Mouse (Mus musculus) CH12.LX (cell line): ENCODE results near the gene Tbc1d25. TPM values are rescaled to one million over a fixed set of nuclear protein-coding genes. Genes with fewer than 3 reads are reported as not detected.

Source experiments
- DNase-seq: peaks from one replicate; pipeline ENCODE4 v3.0.0-alpha.2; 2013; ENCODE audit errors: extremely low read depth
- H3K27ac ChIP-seq: 2 replicates; pipeline ENCODE4 v1.5.1; 2012; ENCODE audit warnings: low read depth, mild to moderate bottlenecking, control low read depth, moderate library complexity; ENCODE audit not compliant: insufficient read depth
- H3K27me3 ChIP-seq: replicated peaks from 2 replicates; pipeline ENCODE3; 2012; ENCODE audit warnings: inconsistent platforms
- H3K36me3 ChIP-seq, 2 experiments: replicated peaks in 1 of 2; 2 replicates each; pipeline versions ENCODE3 to v1.6.1; 2012; ENCODE audit warnings: inconsistent platforms in 1 of 2, low read length in 1 of 2, mild to moderate bottlenecking in 1 of 2, mixed read lengths in 1 of 2, moderate library complexity in 1 of 2; ENCODE audit not compliant: control insufficient read depth in 1 of 2, insufficient read depth in 1 of 2
- H3K4me1 ChIP-seq, 2 experiments: 2 replicates each; pipeline ENCODE4 v1.6.1; 2012; ENCODE audit warnings: inconsistent platforms in 1 of 2, moderate library complexity in 1 of 2; ENCODE audit not compliant: insufficient read depth in 2 of 2, control insufficient read depth in 1 of 2
- H3K4me2 ChIP-seq: 2 replicates; pipeline ENCODE4 v1.6.1; 2012; ENCODE audit warnings: low read depth, mild to moderate bottlenecking, control low read depth; ENCODE audit not compliant: poor library complexity, insufficient read depth, severe bottlenecking
- H3K4me3 ChIP-seq, 3 experiments: fragments of 150-350 bp in 1 of 3; sonication (generic) in 1 of 3; replicated peaks in 1 of 3; 2 replicates each; pipeline versions ENCODE3 to v1.5.1; 2011 to 2012; ENCODE audit warnings: low read depth in 2 of 3, low read length in 2 of 3, mild to moderate bottlenecking in 2 of 3, moderate library complexity in 2 of 3, control low read depth in 1 of 3, improper control_type of control experiment in 1 of 3, inconsistent platforms in 1 of 3, mixed read lengths in 1 of 3; ENCODE audit not compliant: poor library complexity in 1 of 3
- H3K79me2 ChIP-seq: replicated peaks from 2 replicates; pipeline ENCODE4 v1.6.1; 2012; ENCODE audit warnings: mild to moderate bottlenecking, moderate library complexity; ENCODE audit not compliant: control insufficient read depth, poor library complexity, insufficient read depth, severe bottlenecking; ENCODE audit errors: extremely low read depth
- H3K9ac ChIP-seq: 2 replicates; pipeline ENCODE4 v1.6.1; 2012; ENCODE audit warnings: low read depth, mild to moderate bottlenecking, control low read depth, moderate library complexity; ENCODE audit not compliant: insufficient read depth
- H3K9me3 ChIP-seq: replicated peaks from 2 replicates; pipeline ENCODE3; 2012; ENCODE audit warnings: low read length, inconsistent platforms, mixed read lengths
- CHD1 ChIP-seq: IDR thresholded peaks from 2 replicates; pipeline ENCODE4 v1.6.1; 2012; ENCODE audit warnings: low read depth, low read length, improper control_type of control experiment, inconsistent platforms
- E2F4 ChIP-seq: IDR thresholded peaks from 2 replicates; pipeline ENCODE4 v1.6.1; 2011; ENCODE audit warnings: low read depth, low read length, improper control_type of control experiment; ENCODE audit not compliant: insufficient replicate concordance
- ELF1 ChIP-seq: IDR thresholded peaks from 2 replicates; pipeline ENCODE4 v1.6.1; 2014; ENCODE audit warnings: low read depth, mild to moderate bottlenecking, inconsistent platforms, low read length, improper control_type of control experiment
- ETS1 ChIP-seq: conservative IDR thresholded peaks from 2 replicates; pipeline ENCODE4 v1.6.1; 2012; ENCODE audit warnings: low read depth, mild to moderate bottlenecking, inconsistent platforms, low read length, improper control_type of control experiment, moderate library complexity
- HCFC1 ChIP-seq: IDR thresholded peaks from 2 replicates; pipeline ENCODE4 v1.6.1; 2012; ENCODE audit warnings: low read depth, mild to moderate bottlenecking, inconsistent platforms, low read length, improper control_type of control experiment
- JUND ChIP-seq: conservative IDR thresholded peaks from 2 replicates; pipeline ENCODE4 v1.6.1; 2011; ENCODE audit warnings: low read depth, low read length, improper control_type of control experiment
- MAFK ChIP-seq: IDR thresholded peaks from 2 replicates; pipeline ENCODE4 v1.6.1; 2011; ENCODE audit warnings: low read length, improper control_type of control experiment; ENCODE audit not compliant: insufficient replicate concordance
- MAX ChIP-seq: IDR thresholded peaks from 2 replicates; pipeline ENCODE4 v1.6.1; 2011; ENCODE audit warnings: low read length, improper control_type of control experiment
- MAZ ChIP-seq: IDR thresholded peaks from 2 replicates; pipeline ENCODE4 v1.6.1; 2012; ENCODE audit warnings: low read depth, mild to moderate bottlenecking, inconsistent platforms, low read length, improper control_type of control experiment, moderate library complexity
- MEF2A ChIP-seq: IDR thresholded peaks from 2 replicates; pipeline ENCODE4 v1.6.1; 2014; ENCODE audit warnings: low read depth, mild to moderate bottlenecking, inconsistent platforms, low read length, improper control_type of control experiment, borderline replicate concordance
- POLR2A ChIP-seq: IDR thresholded peaks from 2 replicates; pipeline ENCODE4 v1.6.1; 2011; ENCODE audit warnings: low read depth, mild to moderate bottlenecking, improper control_type of control experiment, low read length
- POLR2AphosphoS2 ChIP-seq: IDR thresholded peaks from 2 replicates; pipeline ENCODE4 v1.6.1; 2011; ENCODE audit warnings: low read depth, low read length, improper control_type of control experiment
- RAD21 ChIP-seq: IDR thresholded peaks from 2 replicates; pipeline ENCODE4 v1.6.1; 2011; ENCODE audit warnings: low read depth, mild to moderate bottlenecking, low read length, improper control_type of control experiment, moderate library complexity
- RCOR1 ChIP-seq: conservative IDR thresholded peaks from 2 replicates; pipeline ENCODE4 v1.6.1; 2012; ENCODE audit warnings: low read depth, mild to moderate bottlenecking, inconsistent platforms, low read length, improper control_type of control experiment
- SIN3A ChIP-seq: IDR thresholded peaks from 2 replicates; pipeline ENCODE4 v1.6.1; 2012; ENCODE audit warnings: low read length, improper control_type of control experiment, inconsistent platforms
- SMC3 ChIP-seq: IDR thresholded peaks from 2 replicates; pipeline ENCODE4 v1.6.1; 2011; ENCODE audit warnings: low read depth, low read length, improper control_type of control experiment
- TBP ChIP-seq: conservative IDR thresholded peaks from 2 replicates; pipeline ENCODE4 v1.6.1; 2011; ENCODE audit warnings: low read depth, low read length, improper control_type of control experiment
- UBTF ChIP-seq: IDR thresholded peaks from 2 replicates; pipeline ENCODE4 v1.6.1; 2012; ENCODE audit warnings: low read depth, mild to moderate bottlenecking, inconsistent platforms, low read length, improper control_type of control experiment, moderate library complexity
- USF1 ChIP-seq: IDR thresholded peaks from 2 replicates; pipeline ENCODE4 v1.6.1; 2014; ENCODE audit warnings: low read depth, mild to moderate bottlenecking, inconsistent platforms, low read length, improper control_type of control experiment
- ZC3H11A ChIP-seq: IDR thresholded peaks from 2 replicates; pipeline ENCODE4 v1.6.1; 2012; ENCODE audit warnings: low read depth, mild to moderate bottlenecking, inconsistent platforms, low read length, improper control_type of control experiment
- ZKSCAN1 ChIP-seq: IDR thresholded peaks from 2 replicates; pipeline ENCODE4 v1.6.1; 2012; ENCODE audit warnings: low read depth, inconsistent platforms, low read length, improper control_type of control experiment, borderline replicate concordance
- dilution Hi-C: fragments of 300-500 bp; cut with MboI; formaldehyde crosslinking; loops from 2 replicates; pipeline ENCODE4 v1.14.3; 2020; ENCODE audit warnings: low sequenced_read_pairs; ENCODE audit not compliant: extremely low pct_unique_long_range_greater_than_20kb, extremely low pct_ligation_motif_present
- in situ Hi-C: fragments of 300-500 bp; cut with MboI; formaldehyde crosslinking; loops from 3 replicates; pipeline ENCODE4 v1.14.3; 2019; ENCODE audit warnings: low sequenced_read_pairs, low pct_ligation_motif_present, low pct_unique_long_range_greater_than_20kb, mixed read lengths
- polyA plus RNA-seq: library from polyadenylated mRNA; unstranded; fragments of >175 nt; gene quantifications from 2 replicates; pipeline ENCODE4 v1.2.1, GENCODE M21; 2012; ENCODE audit warnings: low read depth; ENCODE audit not compliant: insufficient read length
- total RNA-seq, 2 experiments: library from RNA; depleted of rRNA; stranded (reverse); fragments of 300-350 nt in 1 of 2; fragments of >200 nt in 1 of 2; gene quantifications; 2 replicates each; pipeline ENCODE4 v1.2.3; 2012 to 2014

Gene Tbc1d25
- total and polyA plus RNA-seq, 3 experiments = 2.4 to 10.2 (median 6.0) TPM

- Histone ChIP-seq H3K9ac (no peak overlapping the region), H3K27ac (no peak overlapping the region), H3K4me3 (no peak overlapping the region), H3K79me2 (no peaks in the 10 kb centered on the region), H3K9me3 (no peaks in the 10 kb centered on the region), H3K4me1 (peaks cover 0 to 10% of the 10 kb centered on the region in 2 experiments; a peak in 3 of 4 replicates), H3K36me3 (no peaks in the 10 kb centered on the region), H3K4me2 (no peak overlapping the region), H3K27me3 (no peaks in the 10 kb centered on the region)
- TF ChIP-seq MAFK (no peak), POLR2A (no peak), TBP (no peak), HCFC1 (no peak), CHD1 (no peak), SMC3 (no peak), POLR2AphosphoS2 (no peak), SIN3A (no peak), E2F4 (no peak), USF1 (no peak), ETS1 (no peak), ELF1 (no peak), JUND (no peak), MEF2A (no peak), RCOR1 (no peak), RAD21 (no peak), ZKSCAN1 (no peak), ZC3H11A (no peak), MAZ (no peak), UBTF (no peak)
- dilution Hi-C loops (no loop called here), in situ Hi-C loops (no loop called here)
- DNase-seq = no peak
Observed at GRCm38 (mm10) chrX:8217383-8217782, 41.4 kb upstream of the Tbc1d25 start.

DNA sequence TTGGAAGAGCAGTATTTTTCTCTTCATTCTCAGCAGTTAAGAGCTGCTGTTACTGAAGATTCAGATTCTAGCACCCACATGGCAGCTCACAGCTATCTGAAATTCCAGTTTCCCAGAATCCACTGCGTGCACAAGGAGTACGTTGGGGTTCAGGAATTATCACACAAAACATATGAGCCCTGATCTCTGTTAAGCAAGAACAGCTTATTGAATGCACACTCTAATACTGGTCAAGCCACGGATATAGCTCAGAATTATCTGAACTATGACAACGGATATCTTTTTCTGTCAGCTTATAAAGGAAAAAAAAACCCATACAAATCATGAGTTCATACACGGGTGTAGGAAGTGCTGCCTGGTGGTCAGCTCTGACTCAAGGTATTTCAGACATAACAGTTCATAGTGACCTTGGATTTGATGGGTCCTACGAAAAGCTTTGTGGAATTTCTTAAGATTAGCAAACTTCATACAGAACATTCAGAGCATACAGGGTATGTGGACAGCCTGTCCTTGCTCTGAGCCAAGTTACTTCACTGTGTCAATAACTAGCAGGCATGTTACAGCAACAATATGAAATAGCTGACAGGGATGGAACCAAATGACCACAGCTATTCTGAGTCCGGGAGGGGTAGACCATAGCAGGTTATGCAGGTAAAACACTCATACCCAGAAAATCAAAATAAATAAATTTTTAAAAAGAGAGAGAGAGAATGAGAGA, 35.7 kb upstream of the Tbc1d25 start:
- DNase-seq = no peak
- Histone ChIP-seq H3K4me3 (no peak overlapping the region), H3K36me3 (no peaks in the 10 kb centered on the region), H3K9me3 (no peaks in the 10 kb centered on the region), H3K4me1 (no peaks in the 10 kb centered on the region), H3K9ac (no peak overlapping the region), H3K79me2 (no peaks in the 10 kb centered on the region), H3K4me2 (no peak overlapping the region), H3K27me3 (peaks cover 7% of the 10 kb centered on the region), H3K27ac (no peak overlapping the region)
- in situ Hi-C loops = no loop called here
- no peak for TF ChIP-seq SIN3A
- TF ChIP-seq MAFK = no peak
- TF ChIP-seq MAX = no peak
- TF ChIP-seq TBP = no peak
- no peak for TF ChIP-seq MEF2A
- dilution Hi-C loops = no loop called here
